Mouse (Mus musculus): ENCODE data around the gene Plcb1.

Plcb1 gene

DNA sequence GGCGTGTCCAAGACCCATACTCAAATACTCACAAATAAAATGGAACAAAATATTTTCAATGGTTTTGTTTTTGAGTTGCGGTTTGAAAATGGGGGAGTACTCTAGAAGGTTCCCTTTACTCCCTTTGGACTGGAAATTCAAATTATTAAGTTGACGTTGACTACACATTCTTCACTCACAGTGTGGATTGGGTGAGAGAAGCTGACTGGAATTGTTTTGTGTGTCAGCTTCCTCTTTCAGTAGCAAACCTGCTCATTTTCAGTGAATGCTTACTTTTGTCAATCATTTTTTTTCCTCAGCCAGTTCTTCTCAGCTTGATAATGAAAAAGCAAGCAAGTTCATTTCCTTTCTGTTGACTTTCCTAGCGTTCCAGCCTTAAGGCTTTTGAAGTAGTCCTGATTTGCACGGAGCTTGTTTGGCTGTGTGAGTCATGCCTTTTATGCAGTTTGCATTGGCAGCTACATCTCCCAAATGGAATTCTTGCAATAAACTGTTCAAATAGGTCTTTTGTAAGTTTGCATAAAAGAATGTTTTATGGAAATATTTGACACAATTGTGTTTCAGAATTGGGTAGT, 306.8 kb downstream of the Plcb1 start:
- no peak for DNase-seq

DNA sequence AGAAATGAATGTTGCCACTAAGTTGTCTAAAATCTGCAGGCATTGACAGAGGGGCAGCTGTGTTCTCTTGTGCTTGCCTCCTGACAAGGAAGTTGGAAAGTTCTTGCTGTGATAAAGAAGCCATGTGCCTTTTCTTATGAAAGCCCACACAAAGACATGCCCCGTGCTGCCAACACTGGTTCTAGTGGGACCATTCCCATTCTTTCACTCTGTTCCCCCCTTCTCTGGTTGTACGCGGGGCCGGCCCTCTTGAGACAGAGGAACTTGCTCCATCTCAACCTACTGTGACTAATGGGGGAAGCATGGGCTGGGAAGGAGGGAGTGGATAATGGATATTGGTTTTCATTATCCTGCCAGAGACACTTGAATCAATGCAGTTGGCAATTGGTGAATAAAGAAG, 315.4 kb downstream of the Plcb1 start:
- no peak for DNase-seq

DNA sequence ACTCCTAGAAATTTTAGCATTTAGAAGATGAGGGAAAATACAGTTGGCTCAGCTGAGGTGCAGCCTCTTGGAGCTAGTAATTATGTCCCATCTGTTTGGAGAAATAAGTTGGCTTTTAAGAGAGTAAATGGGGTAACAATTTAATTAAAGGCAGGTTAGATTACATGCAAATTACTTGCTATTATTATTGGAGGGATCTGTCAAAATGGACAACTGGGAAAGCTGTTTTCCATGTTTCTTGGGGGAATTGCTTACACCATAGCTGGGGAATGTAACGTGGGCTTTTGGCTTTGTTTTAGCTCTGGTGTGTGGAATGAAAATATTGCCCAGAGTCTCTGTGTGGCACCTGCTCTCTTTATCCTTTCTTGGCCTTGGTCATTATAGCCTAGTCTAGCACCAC, 316.1 kb downstream of the Plcb1 start:
- no peak for DNase-seq

DNA sequence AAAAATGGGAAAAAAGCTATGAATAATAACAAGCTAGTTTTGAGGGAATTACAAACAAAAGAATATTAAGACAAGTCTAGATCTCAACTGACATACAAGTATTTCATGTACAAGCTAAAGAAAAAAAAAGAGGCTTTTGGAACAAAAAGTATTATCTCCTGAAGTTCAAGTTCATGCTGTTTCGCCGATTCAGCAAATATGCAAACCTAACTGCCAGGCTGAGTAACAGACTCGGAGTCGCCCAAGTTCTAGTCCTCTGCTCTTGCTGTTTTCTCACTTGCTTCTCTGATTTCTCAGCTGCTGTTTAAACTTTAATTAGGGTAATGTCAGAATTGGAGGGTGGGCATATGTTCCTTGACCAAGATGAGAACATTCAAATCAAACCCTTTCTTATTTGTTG, 320.8 kb downstream of the Plcb1 start:
- no peak for DNase-seq

DNA sequence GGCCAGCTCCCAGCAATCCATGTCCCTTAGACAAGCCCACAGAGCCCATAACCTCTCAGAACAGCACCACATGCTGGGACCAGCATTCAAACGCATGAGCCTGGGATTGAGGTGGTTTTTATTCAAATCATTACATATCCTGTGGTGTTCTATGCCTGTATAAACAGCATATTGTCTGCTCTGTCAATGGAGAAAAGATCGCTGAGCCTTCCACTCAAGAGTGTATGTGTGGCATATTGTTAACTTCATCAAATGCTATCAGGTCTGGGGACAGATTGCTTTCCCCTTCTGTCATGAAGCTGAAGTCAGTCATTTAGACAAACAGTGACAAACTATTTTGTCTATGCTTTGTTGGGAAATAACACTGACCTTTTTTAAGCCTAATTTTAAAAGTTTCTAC, 322.7 kb downstream of the Plcb1 start:
- no peak for DNase-seq

DNA sequence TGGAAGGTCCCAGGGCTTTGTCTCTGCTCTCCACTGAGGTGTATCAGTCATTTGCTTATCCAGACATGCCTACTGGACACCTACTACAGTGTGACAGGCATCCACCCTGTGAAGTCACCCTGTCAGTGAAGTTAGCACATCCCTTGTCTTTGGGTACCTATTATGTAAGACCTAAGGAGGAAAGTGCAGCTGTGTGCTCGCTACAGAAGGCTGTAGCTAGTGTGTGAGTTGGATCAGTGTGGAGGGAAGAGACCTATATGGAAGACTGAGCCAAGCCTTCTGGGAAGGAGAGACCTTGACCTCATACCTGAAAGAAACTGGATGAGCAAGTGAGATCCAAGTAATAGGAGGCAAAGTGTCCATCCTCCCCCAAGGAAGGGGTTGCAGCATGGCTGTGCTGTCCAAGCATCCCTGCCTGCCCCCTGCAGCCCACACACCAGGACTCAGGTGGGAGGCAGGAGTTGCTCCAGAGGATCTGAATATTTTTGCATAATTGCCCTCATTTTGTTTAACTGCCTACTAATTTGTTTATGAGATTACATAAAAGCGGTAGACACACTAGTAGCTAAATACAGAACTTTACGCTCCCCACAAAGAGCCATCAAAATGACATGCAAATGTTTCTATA, 328.7 kb downstream of the Plcb1 start:
- DNase-seq, result no peak

DNA sequence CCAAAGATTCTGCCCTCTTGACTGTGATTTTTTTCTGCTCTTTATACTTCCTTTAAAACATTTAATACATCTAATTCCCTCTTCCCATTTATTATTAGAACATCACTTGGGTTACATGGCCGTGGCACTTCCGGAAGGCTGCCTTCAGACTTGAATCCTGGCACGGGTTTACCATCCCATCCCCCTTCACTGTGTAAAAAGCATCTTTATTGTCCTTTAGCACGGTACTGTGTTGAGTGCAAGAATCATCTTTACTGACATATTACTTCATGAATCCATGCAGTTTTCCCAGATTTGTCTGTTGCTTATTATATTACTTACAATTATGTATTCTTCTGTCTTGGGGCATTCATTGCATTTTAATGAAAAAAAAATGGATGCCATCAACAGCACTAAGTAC, 337.2 kb downstream of the Plcb1 start:
- no peak for DNase-seq

DNA sequence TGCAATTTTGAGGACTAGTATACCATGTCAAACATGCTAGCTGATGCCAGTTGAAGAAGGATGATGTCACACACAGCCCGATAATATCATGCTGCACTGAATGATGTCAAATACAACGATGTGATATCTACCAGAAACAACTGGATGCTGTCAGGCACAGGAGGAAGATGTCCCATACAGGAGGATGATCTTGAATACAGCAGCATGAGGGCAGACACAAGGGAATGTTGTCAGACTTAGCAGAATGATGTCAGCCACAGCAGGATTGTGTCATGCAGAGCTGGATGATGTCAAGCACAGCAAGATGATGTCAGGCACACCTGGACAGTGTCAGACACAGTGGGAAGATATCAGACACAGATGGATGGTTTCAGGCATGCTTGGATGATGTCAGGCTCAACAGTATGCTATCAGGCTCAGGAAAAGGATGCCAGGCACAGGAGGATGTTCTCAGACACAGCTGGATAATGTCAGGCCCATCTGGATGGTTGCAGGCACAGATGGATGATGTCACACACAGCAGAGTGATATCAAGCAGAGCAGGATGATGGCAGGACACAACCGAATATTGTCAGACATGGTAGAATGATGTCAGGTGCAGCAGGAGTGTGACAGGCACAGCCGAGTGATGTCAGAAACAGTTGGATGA, 338.0 kb downstream of the Plcb1 start:
- no peak for DNase-seq

DNA sequence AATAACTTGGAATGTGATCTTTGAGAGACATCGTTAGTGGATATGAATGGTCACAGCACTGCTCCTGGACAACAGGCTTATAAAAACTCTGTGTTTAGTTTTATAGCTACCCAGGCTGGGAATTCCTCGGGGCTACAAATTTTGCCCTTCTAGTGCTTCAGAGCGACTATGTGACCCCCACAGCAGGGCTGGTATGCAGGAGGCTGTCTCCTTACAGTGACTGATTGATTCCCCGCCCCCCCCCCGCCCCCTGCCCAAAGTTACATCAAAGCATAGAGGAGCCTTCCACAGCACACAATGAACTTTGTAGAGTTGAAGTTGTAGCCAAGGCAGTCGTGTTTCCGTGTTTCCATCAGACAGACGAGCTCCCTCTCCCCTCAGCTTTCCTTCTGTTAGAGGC, 354.7 kb downstream of the Plcb1 start:
- DNase-seq, result no peak

DNA sequence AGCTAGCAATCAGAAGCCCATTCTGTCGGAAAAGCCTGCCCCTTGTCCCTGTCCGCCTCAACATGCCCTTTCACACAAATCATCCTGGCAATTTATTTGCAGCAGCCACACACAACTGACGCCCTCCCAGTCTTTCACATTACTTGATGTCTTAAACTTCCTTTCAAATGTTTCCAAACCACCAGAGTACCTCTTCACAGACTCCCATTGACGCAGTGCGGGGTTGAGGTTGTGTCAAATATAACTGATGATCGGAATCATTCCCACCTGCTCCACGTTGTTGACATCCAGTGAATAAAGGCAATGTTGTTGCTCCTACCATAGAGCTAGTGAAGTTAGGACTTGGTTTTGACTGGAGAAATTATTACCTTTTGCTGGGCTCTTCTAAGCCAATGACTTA, 366.4 kb downstream of the Plcb1 start:
- no peak for DNase-seq

DNA sequence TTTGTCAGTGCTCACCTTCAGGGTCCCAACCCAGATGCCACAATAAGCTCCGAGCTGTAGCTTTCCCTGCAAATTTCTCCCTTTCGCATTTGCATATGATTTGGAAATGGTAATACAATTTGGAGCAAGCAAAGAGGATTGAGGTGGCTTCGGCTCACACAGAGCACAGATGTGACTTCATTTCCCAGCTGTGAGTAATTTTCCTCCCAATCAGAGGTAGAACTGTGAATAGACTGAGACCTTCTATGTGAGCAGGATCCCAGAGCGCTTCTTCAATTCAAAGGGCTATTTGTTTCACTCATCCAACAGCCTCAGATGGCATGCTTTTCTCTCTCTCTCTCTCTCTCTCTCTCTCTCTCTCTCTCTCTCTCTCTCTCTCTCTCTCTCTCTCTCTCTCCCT, 367.4 kb downstream of the Plcb1 start:
- no peak for DNase-seq

DNA sequence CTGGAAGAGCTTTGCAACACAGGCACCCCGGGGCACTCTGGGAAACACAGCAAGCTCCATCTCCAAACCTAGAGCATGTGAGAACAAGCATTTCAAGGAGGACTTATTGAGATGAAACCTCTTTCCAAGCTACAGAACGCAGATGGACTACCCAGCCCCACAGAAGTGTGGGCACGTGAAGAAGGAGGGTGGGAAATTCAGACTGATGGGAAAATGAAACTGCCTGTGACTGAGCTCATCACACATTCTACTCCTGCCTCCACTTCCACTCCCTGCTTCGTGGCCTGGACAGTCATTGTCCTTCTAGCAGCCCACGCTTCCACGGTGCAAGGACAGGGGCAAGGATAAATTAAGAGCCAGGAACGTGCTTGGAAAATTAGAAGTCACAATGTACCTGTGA, 370.2 kb downstream of the Plcb1 start:
- no peak for DNase-seq

DNA sequence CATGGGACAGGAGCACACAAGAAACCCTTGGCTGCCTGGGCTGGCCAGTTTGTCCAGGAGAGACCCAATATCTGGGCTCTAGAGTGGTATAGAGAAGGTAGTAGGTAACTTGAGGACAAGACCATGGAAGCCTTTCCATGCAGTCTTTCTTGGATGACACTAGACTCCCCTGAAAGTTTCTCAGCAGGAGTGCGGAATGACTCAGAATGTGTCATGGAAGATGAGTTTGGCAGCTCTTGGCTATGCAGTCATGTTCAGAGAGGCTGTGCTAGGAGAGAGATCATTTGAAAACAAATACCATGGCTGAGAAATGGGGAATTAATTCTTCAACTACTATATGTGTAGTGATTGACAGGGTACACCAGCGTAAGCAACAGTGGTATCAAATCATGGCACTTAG, 372.1 kb downstream of the Plcb1 start:
- no peak for DNase-seq

DNA sequence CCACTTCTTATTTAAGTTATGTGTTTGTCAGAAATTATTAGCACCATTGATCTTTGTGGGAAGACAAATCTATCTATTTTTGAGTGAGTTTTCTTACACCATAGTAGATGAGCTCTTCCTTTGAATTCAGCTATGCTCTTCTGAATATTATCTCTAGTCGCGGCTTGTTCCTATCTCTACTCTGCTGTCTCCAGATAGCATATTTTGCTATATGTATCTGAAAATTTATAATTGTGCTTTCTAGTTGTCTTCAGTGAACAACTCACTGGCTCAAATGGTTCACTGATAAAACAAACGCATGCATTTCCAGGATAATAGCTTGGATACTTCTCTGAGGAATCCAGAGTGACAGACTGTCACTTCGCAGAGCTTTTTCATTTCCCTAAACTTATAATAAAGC, 375.8 kb downstream of the Plcb1 start:
- no peak for DNase-seq

DNA sequence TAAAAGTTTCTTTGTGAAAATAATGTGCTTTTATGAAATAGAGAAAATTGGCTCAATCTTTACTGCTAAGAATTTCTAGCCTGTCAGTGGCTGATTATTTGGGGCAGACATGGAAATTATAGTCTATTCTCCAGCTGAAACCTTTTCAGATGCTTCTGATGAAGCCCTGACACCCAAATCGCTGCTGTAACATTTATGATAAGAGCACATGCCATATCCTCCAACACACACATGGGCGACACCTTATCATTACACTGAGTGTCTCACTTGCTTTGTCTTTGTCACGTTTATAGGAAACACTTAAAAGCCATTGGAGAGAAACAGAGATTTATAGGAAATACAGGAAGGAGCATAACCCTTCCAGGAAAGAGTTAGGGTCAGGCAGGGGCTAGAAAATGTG, 379.6 kb downstream of the Plcb1 start:
- no peak for DNase-seq

DNA sequence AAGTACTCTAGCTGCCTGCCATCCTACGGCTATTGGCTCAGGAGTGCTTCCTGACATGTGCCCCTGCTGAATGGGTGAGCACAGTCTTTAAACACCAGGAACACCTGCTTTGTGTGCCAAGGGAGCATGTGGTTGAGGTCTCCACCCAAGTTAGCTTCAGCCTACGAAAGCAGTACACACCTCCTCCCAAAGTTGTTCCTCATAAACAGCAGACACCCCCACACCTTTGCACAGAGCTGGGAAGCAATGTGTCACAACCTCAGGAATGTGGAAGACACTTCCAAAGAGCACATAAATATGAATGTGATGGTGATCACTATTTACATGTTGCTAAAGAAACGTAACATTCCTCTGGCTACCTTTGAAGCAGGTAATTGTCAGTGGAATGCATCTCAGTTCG, 389.7 kb downstream of the Plcb1 start:
- no peak for DNase-seq

DNA sequence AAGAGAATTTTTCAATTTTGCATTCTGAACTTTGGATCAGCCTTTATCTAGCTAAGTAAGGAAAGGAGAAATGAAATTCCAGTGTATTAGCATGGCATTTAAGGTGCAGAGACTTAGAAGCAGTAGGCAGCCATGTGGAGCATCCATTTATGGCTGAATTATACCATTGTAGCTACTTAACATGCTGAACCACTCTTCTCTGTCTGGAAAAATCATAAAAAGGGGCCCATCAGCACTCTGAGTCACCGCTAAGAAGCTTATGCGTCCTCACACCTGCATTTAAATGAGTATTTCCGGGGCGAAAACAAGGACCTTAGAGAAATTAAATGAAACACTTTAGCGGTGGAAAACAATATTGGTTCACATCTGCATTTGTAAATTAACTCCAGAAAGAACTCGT, 401.8 kb downstream of the Plcb1 start:
- no peak for DNase-seq

DNA sequence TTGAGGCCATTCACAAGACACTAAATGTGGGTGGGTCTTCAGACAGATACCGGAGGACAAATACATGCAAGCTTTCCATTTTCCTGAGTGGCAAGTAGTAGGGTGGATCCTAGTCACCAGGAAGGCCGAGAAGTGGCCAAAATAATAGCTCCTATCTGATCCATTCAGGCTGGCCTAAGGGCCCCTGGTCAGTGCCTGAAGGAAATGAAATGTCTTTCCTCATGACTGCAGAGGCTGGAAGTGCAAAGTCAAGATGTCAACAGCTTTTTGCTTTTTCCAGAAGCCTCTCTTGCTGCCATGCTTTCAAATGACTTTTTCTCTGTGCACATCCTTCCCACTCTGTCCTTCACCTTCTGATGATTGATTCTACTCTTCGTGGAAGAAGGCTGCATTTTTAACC, 415.0 kb downstream of the Plcb1 start:
- DNase-seq, result no peak

DNA sequence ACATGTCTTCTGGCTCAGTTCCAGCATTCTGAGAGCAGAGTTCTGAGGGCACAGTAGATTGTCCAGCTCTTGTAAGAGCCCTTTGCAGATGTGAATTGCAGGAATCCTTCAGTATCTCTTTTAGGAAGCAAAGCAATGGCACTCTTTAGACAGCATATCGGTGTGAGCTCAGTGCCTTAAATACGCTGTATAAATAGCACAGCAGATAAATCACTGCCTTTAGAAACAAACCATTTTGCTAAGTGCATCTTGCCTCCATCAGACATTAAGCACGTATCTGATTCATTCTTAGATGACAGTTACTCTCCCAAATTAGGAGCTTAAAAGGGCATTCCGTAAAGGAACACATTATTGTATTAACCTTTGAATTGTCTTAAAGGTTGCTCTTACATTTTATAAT, 416.5 kb downstream of the Plcb1 start:
- DNase-seq, result no peak

DNA sequence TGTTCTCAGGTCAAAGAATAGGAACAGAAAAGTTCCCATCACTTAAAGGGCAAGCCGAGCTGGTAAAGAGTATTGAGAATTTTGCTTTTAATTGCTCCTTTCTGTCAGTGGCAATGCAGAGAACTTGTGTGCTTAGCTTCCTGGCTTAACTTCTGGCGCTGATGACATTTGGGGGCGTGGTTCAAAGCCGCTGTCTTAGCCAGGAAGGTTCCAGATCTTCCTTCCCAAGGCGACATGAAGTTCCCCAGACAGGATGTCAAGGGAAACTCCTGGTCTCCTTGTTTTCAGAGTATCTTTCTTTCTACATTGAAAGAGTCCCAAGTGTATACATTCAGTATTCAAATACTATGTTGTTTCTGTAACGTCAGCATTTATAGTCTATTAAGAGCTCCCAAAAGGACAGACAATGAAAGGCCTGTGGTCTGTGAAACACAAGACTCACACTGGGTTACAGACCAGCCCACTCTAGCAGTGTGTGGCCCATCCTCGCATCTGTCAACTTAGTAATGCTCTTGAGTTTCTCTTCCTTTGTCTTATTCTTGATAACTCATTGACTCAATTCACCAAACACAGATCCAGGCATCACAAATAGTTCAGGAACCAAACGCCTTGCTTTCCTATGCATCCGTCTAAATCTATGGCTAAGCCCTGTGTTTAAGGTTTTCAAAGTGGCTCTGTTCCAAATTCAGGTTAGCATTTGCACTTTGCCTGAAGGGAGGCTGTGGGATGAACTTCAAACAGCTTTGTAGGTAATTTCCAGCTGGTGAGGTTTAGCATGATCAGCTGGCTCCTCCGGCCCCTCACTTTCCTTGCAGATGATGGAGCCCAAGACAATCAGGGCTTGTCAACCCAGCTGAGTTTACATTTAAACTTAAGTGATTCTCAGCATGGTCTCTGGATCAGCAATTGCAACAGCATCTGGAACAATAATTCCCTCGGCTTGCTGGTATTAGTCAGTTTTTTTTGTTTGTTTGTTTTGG, 418.6 kb downstream of the Plcb1 start:
- no peak for DNase-seq

DNA sequence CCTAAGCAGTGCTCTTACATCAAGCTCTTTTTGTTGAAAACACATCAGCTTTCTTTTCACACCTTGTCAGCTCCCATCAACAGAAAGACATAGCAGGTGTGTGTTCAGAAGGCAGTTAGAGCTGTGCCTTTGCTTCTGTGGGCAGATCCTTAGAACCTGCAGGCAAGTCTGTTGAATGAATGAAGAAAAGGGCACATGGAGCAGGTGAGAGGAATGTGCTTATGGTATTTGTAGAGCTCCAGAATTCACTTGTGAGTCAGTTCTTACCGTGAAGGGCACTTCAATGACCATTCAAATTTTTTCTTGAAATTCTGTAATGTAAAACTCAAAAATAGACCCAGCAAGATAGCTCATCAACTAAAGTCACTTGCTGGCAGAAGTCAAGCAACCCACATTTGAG, 423.0 kb downstream of the Plcb1 start:
- no peak for DNase-seq

DNA sequence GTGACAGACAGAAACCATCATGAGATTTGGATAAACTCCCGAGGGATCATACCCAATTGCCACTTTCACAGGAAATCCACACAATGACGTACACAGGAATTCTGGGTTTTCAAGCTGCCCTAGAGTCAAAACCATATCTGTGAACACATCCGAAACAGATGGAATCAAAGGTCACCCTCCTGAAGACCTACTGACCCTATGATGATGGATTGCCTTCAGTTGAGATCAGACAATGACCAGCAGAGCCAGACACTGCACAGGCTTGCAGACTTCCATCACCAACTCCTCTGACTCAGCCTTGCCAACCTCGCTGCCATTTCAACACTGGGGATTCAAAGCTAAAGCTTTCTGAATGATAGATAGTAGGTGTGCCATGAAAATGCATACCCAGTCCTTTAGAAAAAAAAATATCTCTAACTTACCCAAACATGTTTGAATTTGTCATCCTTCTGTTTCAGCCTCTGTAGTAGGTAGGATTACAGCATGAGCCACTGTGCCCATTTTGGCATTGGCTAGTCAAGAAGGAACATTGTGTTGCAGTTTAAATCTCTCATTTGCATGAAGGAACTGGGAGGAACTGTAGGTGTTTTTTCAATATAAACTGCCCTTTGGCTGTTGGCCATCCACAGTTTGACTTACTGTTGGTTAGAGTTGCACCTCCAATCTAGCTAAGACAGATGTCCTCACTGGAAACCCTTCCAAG, 429.0 kb downstream of the Plcb1 start:
- no peak for DNase-seq

DNA sequence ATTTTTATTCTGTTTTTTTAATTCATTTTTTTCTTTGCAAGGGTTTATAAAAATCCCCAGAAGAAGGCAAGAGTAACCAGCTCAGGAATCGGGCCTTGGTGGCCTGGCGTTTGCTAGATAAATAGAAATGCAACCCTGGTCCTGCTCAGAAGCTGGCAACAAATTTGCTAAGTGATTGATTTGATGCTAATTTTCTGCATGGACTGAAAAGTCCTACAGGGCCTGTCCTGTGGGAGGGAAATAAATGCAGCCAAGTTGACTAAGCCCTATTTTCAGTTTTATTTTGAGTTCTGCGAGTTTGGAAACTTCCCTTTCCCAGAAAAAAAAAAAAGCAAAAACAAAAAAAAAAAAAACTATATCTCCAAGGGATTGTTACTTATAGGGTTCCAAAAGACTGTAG, 433.5 kb downstream of the Plcb1 start:
- DNase-seq, result no peak

Measured in cerebellum, adult 9-11 months (tissue).